ENCODE assay signal across 15 mouse cellular contexts in the genomic region with DNA sequence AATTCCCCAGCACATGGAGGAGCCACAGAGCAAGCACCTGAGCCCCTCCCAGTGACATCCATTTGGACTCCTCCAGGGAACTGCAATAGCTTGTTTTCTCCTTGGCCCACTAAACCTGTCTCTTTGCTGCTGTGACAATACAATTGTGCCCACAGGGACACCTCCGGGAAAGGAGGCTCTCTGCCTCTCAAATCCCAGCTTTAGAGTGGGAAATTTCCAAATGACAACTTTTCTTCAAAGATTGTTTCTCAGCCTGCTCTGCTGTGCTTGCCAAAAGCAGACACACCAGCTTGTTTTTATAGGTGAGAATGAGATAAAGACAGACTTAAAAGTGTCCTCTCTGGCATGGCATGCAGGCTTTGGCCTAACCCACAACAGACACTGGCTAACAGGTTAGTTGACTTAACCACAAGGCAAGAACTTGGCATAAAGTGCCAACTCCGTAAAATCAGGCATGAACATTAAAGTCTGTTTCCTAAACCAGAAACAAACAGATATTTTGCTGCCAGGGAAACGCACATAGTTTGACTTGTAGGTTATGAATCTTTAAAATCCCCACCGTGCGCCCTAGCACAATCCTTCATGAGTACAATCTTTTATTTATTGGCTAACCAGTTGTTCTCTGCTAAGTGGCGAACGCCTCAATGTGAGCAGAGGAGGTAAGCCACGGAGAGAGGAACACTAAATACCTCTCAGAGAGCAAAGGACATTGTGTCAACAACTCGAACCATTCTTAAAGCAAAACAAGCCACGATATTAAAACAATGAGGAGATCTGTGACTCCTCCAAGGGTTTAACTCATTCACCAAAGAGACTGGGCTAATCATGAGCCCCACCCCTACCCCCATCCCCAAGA.
A peak's percentile ranks its signal among the peaks of the same experiment; 100 is the strongest.
DNase-seq lines count a peak whose midpoint lies in the region; ATAC-seq lines count a peak whose summit lies in the region.
"Had no signal": no experiment of that assay in that cellular context is flagged by ENCODE, and none has a peak within 500 bp of the region (broad histone marks: within the 10 kb centered on the region; RNA-seq: fewer than 3 reads in every experiment).

No protein-coding gene starts in this region.

- H3K9me3 ChIP-seq in liver, embryonic 16.5 days (replicated peaks; ENCODE audit: control insufficient read depth, low read length) = no peaks in the 10 kb centered on the region
- no peaks in the 10 kb centered on the region for H3K9me3 ChIP-seq in stomach, embryonic 15.5 days
- H3K9me3 ChIP-seq: embryonic facial prominence, embryonic 13.5 days; forebrain, embryonic 13.5 days; heart, embryonic 13.5 days; midbrain, embryonic 10.5 days had no signal

- H3K9ac ChIP-seq in liver, embryonic 16.5 days (ENCODE audit: low read depth, low read length) = no peak overlapping the region
- no peak overlapping the region for H3K9ac ChIP-seq in stomach, embryonic 15.5 days
- H3K9ac ChIP-seq: embryonic facial prominence, embryonic 13.5 days; forebrain, embryonic 13.5 days; heart, embryonic 13.5 days; liver, embryonic 14.5 days had no signal

- no peak overlapping the region for H3K4me2 ChIP-seq in liver, embryonic 16.5 days (ENCODE audit: low read depth, low read length)
- H3K4me2 ChIP-seq in stomach, embryonic 15.5 days = no peak overlapping the region
- H3K4me2 ChIP-seq: embryonic facial prominence, embryonic 13.5 days; forebrain, embryonic 13.5 days; heart, embryonic 13.5 days had no signal

- H3K27me3 ChIP-seq in liver, embryonic 16.5 days (ENCODE audit: control insufficient read depth, insufficient read depth, low read depth, low read length) = no peaks in the 10 kb centered on the region
- H3K27me3 ChIP-seq in stomach, embryonic 15.5 days (replicated peaks) = no peaks in the 10 kb centered on the region
- H3K27me3 ChIP-seq: forebrain, embryonic 13.5 days; heart, embryonic 13.5 days had no signal

- H3K4me3 ChIP-seq in liver, embryonic 16.5 days (ENCODE audit: low read depth, low read length) = no peak overlapping the region
- no peak overlapping the region for H3K4me3 ChIP-seq in stomach, embryonic 15.5 days (replicated peaks)
- H3K4me3 ChIP-seq: embryonic facial prominence, embryonic 13.5 days; forebrain, embryonic 13.5 days; heart, embryonic 13.5 days; midbrain, embryonic 10.5 days had no signal

- peak overlapping the region; percentile 50 for H3K27ac ChIP-seq in liver, embryonic 16.5 days (ENCODE audit: low read length)
- H3K27ac ChIP-seq in stomach, embryonic 15.5 days = peak overlapping the region; percentile 13; the same call in 1 of the 2 replicates
- H3K27ac ChIP-seq: embryonic facial prominence, embryonic 13.5 days; forebrain, embryonic 13.5 days; heart, embryonic 13.5 days; liver, embryonic 14.5 days; midbrain, embryonic 10.5 days had no signal

- no peak for DNase-seq in frontal cortex, adult 2 months (ENCODE audit: extremely low spot score in 1 of 2, low spot score in 1 of 2)
- DNase-seq in liver = no peak
- peak; percentile 63 for DNase-seq in fat pad, adult 2 months (ENCODE audit: extremely low read depth, low read depth, low spot score)
- no peak for DNase-seq in right cerebral cortex, postnatal 25 days
- DNase-seq in heart, postnatal 10 days = no peak
- DNase-seq: kidney, postnatal 4 days; thymus, postnatal 14 days had no signal

- H3K4me1 ChIP-seq in liver, embryonic 16.5 days (ENCODE audit: control insufficient read depth, low read depth, low read length) = no peaks in the 10 kb centered on the region
- H3K4me1 ChIP-seq in stomach, embryonic 15.5 days = no peaks in the 10 kb centered on the region

- peak; percentile 65 for ATAC-seq in frontal cortex, adult (ENCODE audit: low TSS enrichment)
- ATAC-seq in liver, embryonic 16.5 days (ENCODE audit: low read depth) = no peak
- no peak for ATAC-seq in stomach, embryonic 15.5 days (ENCODE audit: insufficient read depth, low FRiP score, low read depth)
- ATAC-seq: forebrain, embryonic 13.5 days had no signal

- H3K36me3 ChIP-seq in liver, embryonic 16.5 days (ENCODE audit: control insufficient read depth, insufficient read depth) = no peaks in the 10 kb centered on the region
- H3K36me3 ChIP-seq in stomach, embryonic 15.5 days = no peaks in the 10 kb centered on the region
- H3K36me3 ChIP-seq: embryonic facial prominence, embryonic 13.5 days; heart, embryonic 13.5 days; midbrain, embryonic 10.5 days had no signal

- intact Hi-C loops in heart, postnatal 10 days (cut with DNase I) = no loop called here

- WGBS in liver, embryonic 16.5 days (ENCODE audit: insufficient replicate concordance) = 62% methylated on average over 10 of the region's 10 CpGs
- WGBS in stomach, embryonic 15.5 days = 56% methylated on average over 10 of the region's 10 CpGs
